Mouse (Mus musculus): ENCODE data around the gene Gstk1. TPM values are rescaled to one million over a fixed set of nuclear protein-coding genes. Genes with fewer than 3 reads are reported as not detected.
A peak's percentile ranks its signal among the peaks of the same experiment; 100 is the strongest.

The Gstk1 gene
- polyA plus RNA-seq, 1 experiment from 2014 or later = 56.7 TPM

DNA sequence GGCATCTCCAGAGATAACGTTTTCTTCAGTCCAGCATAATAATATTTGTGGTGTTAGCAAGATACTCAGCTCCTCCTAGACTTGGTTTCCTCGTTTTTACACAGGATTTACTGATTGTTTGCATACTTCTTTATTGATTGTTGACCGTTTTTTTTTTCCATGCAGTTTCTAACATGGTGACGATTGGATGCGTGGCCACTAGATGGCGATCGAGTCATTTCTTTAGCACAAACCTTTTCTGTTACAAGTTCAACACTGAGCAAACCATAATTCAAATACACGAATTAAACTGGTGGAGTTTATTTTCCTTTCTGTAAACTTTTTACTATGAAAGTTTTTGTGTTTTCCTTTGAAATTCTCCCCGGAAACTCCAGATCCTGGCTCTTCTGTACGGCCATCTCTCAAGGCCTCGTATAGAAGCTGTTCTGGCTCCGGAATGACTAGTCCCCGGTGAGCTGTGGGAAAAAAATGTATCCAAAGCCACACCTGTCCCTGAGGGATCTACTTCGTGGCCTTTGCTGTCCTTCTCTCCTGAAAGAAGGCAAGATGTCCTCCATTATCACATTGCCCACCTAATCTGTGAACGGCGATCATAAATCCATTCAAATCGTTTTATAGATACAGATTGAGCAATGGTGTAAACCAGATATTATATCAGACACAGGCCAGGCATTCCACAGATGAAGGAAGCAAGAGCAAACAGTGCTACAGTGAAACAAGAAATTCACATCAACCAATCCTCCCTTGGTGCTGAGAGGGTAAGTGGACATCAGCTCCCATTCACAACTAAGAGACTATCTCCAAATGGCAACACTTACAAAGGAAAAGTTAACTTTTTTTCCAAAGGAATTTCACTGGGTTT is 18.3 kb upstream of the Gstk1 start:
- H3K4me1 ChIP-seq (replicated peaks; ENCODE audit: control insufficient read depth, insufficient read depth) = no peaks in the 10 kb centered on the region
- 21% methylated on average over 17 of the region's 17 CpGs for WGBS
- no peak overlapping the region for H3K9ac ChIP-seq (ENCODE audit: low read length)
- no peak overlapping the region for H3K4me3 ChIP-seq (ENCODE audit: low read depth, low read length)
- H3K9me3 ChIP-seq (ENCODE audit: control insufficient read depth, low read length) = no peaks in the 10 kb centered on the region
- TF ChIP-seq CTCF (IDR thresholded peaks at IDR 0.05; ENCODE audit: low read depth) (peak; percentile 88), EP300 (optimal IDR thresholded peaks at IDR 0.05) (no peak)
- peak; percentile 74 for DNase-seq (ENCODE audit: low spot score)
- no peaks in the 10 kb centered on the region for H3K36me3 ChIP-seq (ENCODE audit: control insufficient read depth, insufficient read depth, low read length)
- H3K27me3 ChIP-seq (ENCODE audit: control insufficient read depth, insufficient read depth, low read length) = no peaks in the 10 kb centered on the region
- no peak for ATAC-seq (ENCODE audit: low FRiP score, low TSS enrichment)
- no peak overlapping the region for H3K27ac ChIP-seq (replicated peaks)
- H3K4me2 ChIP-seq (replicated peaks; ENCODE audit: low read depth) = no peak overlapping the region

DNA sequence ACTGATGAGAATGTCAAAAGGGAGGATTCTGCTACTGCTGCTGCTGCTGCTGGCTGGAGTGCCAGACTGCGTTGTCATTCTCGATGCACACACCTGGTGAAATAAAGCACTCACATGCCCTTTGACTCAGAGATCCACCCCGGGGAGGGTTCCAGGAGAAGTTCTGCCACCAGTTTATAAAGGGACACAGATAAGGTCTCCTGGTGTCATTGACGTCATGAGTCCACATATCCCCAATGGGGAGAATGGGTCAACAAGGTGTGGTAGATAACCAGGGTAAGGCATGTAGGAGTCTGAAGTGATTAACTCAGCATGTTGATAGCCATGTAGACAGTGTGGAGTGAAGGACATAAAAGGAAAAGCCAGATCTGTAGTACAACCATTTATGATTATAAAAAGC is 16.1 kb upstream of the Gstk1 start:
- Histone ChIP-seq H3K9ac (ENCODE audit: low read length) (no peak overlapping the region), H3K36me3 (ENCODE audit: control insufficient read depth, insufficient read depth, low read length) (no peaks in the 10 kb centered on the region), H3K27ac (replicated peaks) (no peak overlapping the region), H3K4me3 (ENCODE audit: low read depth, low read length) (no peak overlapping the region), H3K27me3 (ENCODE audit: control insufficient read depth, insufficient read depth, low read length) (no peaks in the 10 kb centered on the region), H3K9me3 (ENCODE audit: control insufficient read depth, low read length) (no peaks in the 10 kb centered on the region), H3K4me1 (replicated peaks; ENCODE audit: control insufficient read depth, insufficient read depth) (no peaks in the 10 kb centered on the region), H3K4me2 (replicated peaks; ENCODE audit: low read depth) (no peak overlapping the region)
- DNase-seq (ENCODE audit: low spot score) (peak; percentile 50), ATAC-seq (ENCODE audit: low FRiP score, low TSS enrichment) (peak; percentile 91)
- TF ChIP-seq CTCF (IDR thresholded peaks at IDR 0.05; ENCODE audit: low read depth) (no peak), EP300 (optimal IDR thresholded peaks at IDR 0.05) (no peak)
- 54% methylated on average over 4 of the region's 4 CpGs for WGBS

DNA sequence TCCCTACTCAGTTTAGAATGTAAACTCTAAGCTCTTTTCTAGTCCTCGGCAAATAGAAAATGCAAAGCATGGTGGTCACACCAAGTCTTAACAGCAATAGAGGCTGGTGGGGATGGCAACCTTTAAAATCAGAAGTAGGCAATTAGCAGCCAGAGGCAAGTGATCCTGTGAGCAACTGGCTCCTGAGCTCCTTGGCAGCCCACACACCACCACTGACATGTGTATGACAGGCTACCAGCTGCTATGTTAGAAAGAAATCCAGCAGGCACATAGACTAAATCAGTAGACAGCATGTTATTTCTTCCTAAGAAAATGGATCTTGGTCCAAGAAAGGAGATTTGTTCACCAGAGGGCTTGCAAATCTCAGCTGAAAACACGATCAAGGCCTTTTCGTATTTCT is 14.5 kb upstream of the Gstk1 start:
- DNase-seq (ENCODE audit: low spot score) (no peak), ATAC-seq (ENCODE audit: low FRiP score, low TSS enrichment) (no peak)
- Histone ChIP-seq H3K9me3 (ENCODE audit: control insufficient read depth, low read length) (no peaks in the 10 kb centered on the region), H3K9ac (ENCODE audit: low read length) (no peak overlapping the region), H3K4me3 (ENCODE audit: low read depth, low read length) (no peak overlapping the region), H3K36me3 (ENCODE audit: control insufficient read depth, insufficient read depth, low read length) (no peaks in the 10 kb centered on the region), H3K27ac (replicated peaks) (no peak overlapping the region), H3K4me2 (replicated peaks; ENCODE audit: low read depth) (no peak overlapping the region), H3K27me3 (ENCODE audit: control insufficient read depth, insufficient read depth, low read length) (no peaks in the 10 kb centered on the region), H3K4me1 (replicated peaks; ENCODE audit: control insufficient read depth, insufficient read depth) (no peaks in the 10 kb centered on the region)
- no peak for TF ChIP-seq CTCF (IDR thresholded peaks at IDR 0.05; ENCODE audit: low read depth)
- no peak for TF ChIP-seq EP300 (optimal IDR thresholded peaks at IDR 0.05)
- WGBS = 78% methylated on average over 3 of the region's 3 CpGs

GRCm38 (mm10) chr6:42237276-42237805 is 8.4 kb upstream of the Gstk1 start:
- 33% methylated on average over 6 of the region's 6 CpGs for WGBS
- no peaks in the 10 kb centered on the region for H3K27me3 ChIP-seq (ENCODE audit: control insufficient read depth, insufficient read depth, low read length)

GRCm38 (mm10) chr6:42241311-42242045 is 4.3 kb upstream of the Gstk1 start:
- ATAC-seq (ENCODE audit: low FRiP score, low TSS enrichment) (no peak), DNase-seq (ENCODE audit: low spot score) (no peak)
- no peak overlapping the region for H3K9ac ChIP-seq (ENCODE audit: low read length)
- H3K27ac ChIP-seq (replicated peaks) = no peak overlapping the region
- no peaks in the 10 kb centered on the region for H3K36me3 ChIP-seq (ENCODE audit: control insufficient read depth, insufficient read depth, low read length)
- H3K9me3 ChIP-seq (ENCODE audit: control insufficient read depth, low read length) = no peaks in the 10 kb centered on the region
- H3K27me3 ChIP-seq (ENCODE audit: control insufficient read depth, insufficient read depth, low read length) = no peaks in the 10 kb centered on the region
- H3K4me1 ChIP-seq (replicated peaks; ENCODE audit: control insufficient read depth, insufficient read depth) = peaks cover 6% of the 10 kb centered on the region
- no peak overlapping the region for H3K4me2 ChIP-seq (replicated peaks; ENCODE audit: low read depth)
- no peak overlapping the region for H3K4me3 ChIP-seq (ENCODE audit: low read depth, low read length)
- WGBS = 49% methylated on average over 6 of the region's 6 CpGs
- TF ChIP-seq EP300 (optimal IDR thresholded peaks at IDR 0.05) (no peak), CTCF (IDR thresholded peaks at IDR 0.05; ENCODE audit: low read depth) (no peak)

More at GRCm38 (mm10) chr6:42237276-42237805, 8.4 kb upstream of the Gstk1 start:
- H3K4me3 ChIP-seq (ENCODE audit: low read depth, low read length) = no peak overlapping the region
- ATAC-seq (ENCODE audit: low FRiP score, low TSS enrichment) (no peak), DNase-seq (ENCODE audit: low spot score) (no peak)
- TF ChIP-seq EP300 (optimal IDR thresholded peaks at IDR 0.05) (no peak), CTCF (IDR thresholded peaks at IDR 0.05; ENCODE audit: low read depth) (no peak)
- no peak overlapping the region for H3K9ac ChIP-seq (ENCODE audit: low read length)
- H3K4me1 ChIP-seq (replicated peaks; ENCODE audit: control insufficient read depth, insufficient read depth) = no peaks in the 10 kb centered on the region
- H3K27ac ChIP-seq (replicated peaks) = no peak overlapping the region
- no peaks in the 10 kb centered on the region for H3K36me3 ChIP-seq (ENCODE audit: control insufficient read depth, insufficient read depth, low read length)
- H3K4me2 ChIP-seq (replicated peaks; ENCODE audit: low read depth) = no peak overlapping the region
- no peaks in the 10 kb centered on the region for H3K9me3 ChIP-seq (ENCODE audit: control insufficient read depth, low read length)

Measured in stomach, postnatal 0 days (tissue).